Mouse (Mus musculus) cerebellum, adult 11-12 months (tissue): ENCODE results near the gene Mboat2.

ENCODE experiments used
- DNase-seq: peaks from one replicate; pipeline ENCODE4 v3.0.0; 2022

Mboat2 gene

DNA sequence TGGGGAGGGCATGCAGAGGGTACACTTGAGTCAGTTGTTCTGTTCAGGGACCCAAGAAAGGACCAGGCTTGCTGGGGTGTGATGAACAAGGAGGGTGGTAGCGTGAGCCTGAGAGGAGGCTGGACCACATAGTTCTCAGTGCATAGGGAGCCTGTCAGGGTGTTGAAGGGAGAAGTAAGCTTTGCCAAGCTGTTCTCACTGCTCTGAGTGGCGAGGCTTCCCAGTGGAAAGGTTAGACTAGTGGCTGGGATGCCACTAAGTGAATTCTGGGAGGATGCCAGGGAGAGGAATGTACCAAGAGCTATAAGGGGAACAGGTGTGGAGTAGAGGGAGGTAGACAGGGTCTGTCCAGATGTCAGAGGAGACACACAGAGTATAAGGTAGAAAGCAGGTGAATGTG, 77.2 kb downstream of the Mboat2 start:
- DNase-seq: no peak

GRCm38 (mm10) chr12:24909679-24910078, 79.0 kb downstream of the Mboat2 start:
- no peak for DNase-seq

DNA sequence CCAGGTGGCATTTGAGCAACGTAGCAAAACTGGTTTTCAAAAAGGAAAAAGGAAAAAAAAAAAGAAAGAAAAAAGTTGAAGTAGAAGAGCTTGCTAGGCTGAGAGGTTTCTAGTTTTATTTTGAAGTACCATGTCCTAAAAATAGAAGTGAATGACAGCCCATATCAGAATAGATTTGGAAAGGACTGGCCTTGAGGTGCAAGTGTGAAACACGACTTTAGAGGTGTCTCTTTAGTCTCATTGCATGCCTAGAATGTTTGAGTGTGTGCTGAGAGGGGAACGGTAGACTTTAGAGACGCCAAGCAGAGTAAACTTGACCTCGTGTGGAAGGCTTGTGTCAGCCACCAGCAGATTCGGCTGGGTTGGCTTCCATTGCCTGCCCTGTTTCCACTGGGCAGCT, 81.5 kb downstream of the Mboat2 start:
- DNase-seq: no peak

GRCm38 (mm10) chr12:24912876-24913275, 82.2 kb downstream of the Mboat2 start:
- DNase-seq: no peak

- no peak for DNase-seq
These were observed 88.0 kb downstream of the Mboat2 start for GRCm38 (mm10) chr12:24918575-24919262.

- DNase-seq: no peak
These were observed 90.2 kb downstream of the Mboat2 start for GRCm38 (mm10) chr12:24920861-24921260.

DNA sequence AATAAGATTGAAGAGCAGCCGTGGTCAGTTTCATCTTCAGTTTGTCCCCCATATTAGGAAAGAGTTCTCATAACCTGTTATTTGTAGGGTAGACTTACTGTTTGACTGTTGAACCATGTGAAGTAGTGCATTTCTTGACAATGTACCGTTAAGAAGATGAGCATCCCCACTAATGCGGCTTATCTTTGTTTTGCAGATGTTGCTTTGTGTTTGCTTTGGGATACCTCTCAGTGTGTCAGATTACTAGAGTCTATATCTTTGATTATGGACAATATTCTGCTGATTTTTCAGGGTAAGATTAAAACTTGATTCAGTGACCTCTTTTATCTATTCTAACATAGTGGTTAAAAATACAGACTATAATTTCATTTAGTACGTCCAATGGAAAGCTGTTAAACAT, 93.3 kb downstream of the Mboat2 start:
- DNase-seq: no peak

GRCm38 (mm10) chr12:24925276-24925675, 94.6 kb downstream of the Mboat2 start:
- no peak for DNase-seq

DNA sequence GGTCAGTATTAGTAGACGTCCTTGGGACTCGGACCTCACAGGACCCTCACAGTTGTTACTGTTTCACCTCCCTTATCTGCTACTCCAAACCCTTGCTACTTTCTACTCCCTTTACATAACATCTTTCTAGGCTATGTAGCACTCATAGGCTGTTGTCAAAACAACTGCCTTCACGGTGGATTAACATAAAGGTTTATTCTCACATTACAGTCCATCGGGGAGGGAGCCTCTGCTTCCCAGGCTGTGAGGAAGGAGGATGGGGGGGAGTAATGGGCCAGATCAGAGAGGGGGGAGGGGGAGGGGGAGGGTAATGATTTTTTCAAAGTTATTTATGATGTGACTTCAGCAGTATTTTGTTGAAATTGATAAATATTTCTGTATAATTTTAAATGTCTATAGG, 95.0 kb downstream of the Mboat2 start:
- DNase-seq: no peak

GRCm38 (mm10) chr12:24928051-24928748, 97.5 kb downstream of the Mboat2 start:
- peak; percentile 39 for DNase-seq

DNA sequence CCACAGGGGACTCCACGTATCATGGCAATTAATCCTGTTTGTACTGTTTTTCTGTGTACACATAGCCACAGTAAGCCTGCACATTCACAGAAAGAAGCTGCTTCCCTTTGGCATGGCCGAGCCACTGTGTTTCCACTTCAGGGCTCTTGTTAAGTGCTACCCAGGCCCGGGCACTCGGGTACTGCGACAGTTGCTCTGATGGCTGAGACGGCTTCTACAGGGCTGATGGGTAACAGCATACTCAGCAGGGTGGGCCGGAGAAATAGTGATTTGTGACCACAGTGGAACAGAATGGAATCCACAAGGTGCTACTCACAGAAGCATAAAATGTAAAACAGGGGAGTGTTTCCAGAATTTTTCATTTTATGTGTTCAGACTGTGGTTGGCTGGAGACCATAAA, 98.4 kb downstream of the Mboat2 start:
- DNase-seq: no peak

- DNase-seq: no peak
These were observed 100.1 kb downstream of the Mboat2 start for GRCm38 (mm10) chr12:24930760-24931159.

DNA sequence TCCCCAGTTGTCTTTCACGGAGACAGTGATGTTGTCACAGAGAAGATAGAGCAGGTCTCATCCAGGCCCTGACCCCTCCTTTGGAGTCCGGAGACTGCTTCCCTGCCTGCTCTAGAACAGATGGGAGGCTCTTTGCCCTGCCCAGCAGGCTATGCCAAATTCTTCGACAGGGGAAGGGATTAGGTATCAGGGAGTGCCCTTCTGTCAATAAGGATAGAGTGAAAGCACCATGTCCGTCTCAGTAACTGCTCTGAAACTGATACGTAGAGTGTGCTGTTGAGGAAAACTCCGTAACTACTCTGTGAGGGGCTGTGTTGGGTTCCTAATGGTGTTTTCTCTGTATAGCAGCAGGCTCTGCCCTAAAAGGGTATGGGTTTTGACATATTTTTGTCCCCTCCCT, 101.4 kb downstream of the Mboat2 start:
- no peak for DNase-seq

DNA sequence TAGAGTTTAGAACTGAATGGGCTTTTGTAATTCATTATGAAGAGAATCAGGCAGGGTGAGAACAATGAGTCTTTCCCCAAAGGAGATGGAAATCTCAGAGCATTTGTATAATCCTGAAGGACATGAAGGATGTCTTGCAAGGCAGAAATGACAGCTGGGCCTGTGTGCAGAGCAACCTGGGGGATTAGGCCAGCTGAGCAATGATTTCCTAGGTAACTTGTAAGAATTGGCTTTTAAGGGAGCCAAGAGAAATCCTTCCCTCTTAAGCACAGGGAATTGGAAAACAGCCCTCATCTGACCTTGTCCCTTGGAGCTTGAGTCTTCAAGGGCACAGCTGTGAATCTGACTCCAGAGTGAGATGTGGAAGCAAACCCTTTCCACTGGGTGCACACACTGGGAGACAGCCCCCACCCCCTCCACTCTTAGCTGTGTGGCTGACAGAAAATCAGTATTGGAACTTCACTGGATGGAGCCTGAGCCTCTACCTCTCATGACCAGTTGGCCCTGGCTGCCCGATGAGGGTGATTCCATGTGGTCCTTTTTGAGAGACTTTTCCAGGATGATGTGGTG, 102.6 kb downstream of the Mboat2 start:
- DNase-seq: no peak

- no peak for DNase-seq
These were observed 103.3 kb downstream of the Mboat2 start for GRCm38 (mm10) chr12:24933996-24934395.

DNA sequence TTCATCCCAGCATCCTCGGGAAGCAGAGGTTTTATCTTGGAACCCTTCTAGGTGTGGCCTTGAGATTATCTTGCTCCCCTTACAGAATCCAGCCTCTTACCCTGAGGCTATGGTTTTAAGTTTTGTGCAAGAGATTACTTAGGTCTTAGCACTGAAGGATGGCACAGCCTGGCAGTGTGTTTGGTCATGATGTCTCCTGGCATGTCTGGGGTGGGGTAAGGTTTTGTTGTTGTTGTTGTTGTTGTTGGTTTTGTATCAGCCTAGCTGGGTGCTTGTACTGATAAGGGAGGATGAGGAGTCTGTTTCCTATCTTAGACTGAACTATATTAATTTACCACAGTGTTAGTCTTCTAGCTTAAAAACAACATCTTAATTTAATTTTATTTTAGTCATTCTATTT, 105.6 kb downstream of the Mboat2 start:
- DNase-seq: no peak

GRCm38 (mm10) chr12:24939372-24939771, 108.7 kb downstream of the Mboat2 start:
- DNase-seq: no peak

DNA sequence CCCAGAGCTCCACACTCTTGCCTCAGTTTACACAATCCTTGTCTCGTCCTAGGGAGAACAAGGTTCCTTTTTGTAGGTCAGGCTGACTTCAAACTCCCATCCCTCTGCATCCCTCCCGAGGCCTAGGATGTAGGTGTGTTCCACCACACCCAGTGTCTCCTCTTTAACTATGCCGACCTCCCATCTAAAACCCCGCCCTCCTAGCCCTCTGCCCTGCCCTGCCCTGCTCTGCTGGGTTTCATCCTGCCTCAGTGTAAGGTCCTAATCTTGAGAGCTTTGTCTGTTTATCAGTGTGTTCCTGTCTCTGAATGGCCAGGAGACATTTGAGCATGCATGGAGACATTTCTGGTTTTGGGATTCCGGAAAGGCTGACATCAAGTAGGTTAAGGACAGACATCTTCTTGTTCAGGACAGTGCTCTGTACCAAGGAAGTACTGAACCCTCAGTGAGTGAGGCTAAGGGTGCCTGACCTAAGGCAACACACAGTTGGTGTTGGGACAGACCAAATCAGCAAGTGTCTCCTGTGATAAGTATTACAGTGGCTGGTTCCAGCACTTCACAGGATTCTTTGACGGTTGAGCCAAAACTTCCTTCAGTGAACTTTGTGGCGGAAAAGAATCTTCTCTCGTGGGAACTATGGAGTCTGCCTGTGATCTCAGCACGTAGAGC, 112.1 kb downstream of the Mboat2 start:
- no peak for DNase-seq

- no peak for DNase-seq
These were observed 112.7 kb downstream of the Mboat2 start for GRCm38 (mm10) chr12:24943427-24943826.

DNA sequence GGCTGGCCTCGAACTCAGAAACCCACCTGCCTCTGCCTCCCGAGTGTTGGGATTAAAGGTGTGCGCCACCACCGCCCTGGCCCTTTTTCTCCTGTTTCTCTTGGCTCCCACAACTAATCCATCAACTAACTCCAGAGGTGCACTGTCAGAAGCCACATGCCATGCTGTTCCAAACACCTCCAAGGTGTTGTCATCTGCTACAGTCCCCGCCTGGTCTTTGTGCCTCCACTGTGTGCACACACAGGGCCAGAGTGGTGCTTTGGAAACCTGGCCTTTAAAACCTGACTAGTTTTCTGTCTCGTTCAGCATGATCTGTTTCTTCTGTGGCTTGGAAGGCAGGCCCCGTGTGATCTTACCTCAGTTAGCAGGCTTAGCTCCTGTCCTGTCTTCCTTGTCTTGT, 113.9 kb downstream of the Mboat2 start:
- no peak for DNase-seq

- no peak for DNase-seq
These were observed 116.4 kb downstream of the Mboat2 start for GRCm38 (mm10) chr12:24947065-24947464.

GRCm38 (mm10) chr12:24948344-24948743, 117.7 kb downstream of the Mboat2 start:
- no peak for DNase-seq

- DNase-seq: no peak
These were observed 119.8 kb downstream of the Mboat2 start for GRCm38 (mm10) chr12:24950376-24951046.
